Mouse (Mus musculus) left cerebral cortex, postnatal 10 days (tissue): ENCODE data around the gene Nxnl2. TPM values are rescaled to one million over a fixed set of nuclear protein-coding genes. Genes with fewer than 3 reads are reported as not detected.
"Not testable (repeated sequence)": the region's sequence is repeated elsewhere in the genome, so short reads cannot be mapped to it uniquely, and the experiment has no call there.

ENCODE experiments used
- DNase-seq, 2 experiments: peaks; one replicate each; pipeline ENCODE4 v3.0.0; 2021 to 2022; ENCODE audit warnings: low spot score in 2 of 2, mixed read lengths in 1 of 2; ENCODE audit errors: extremely low spot score in 1 of 2
- intact Hi-C: fragments of 180-260 bp; cut with DNase I; formaldehyde crosslinking; loops from one replicate; pipeline ENCODE4 v1.15.1; 2025
- total RNA-seq, 2 experiments: library from RNA; stranded (reverse); gene quantifications; 2 replicates each; pipeline ENCODE4 v1.2.3; 2021

Nxnl2 gene
- total RNA-seq, 2 experiments from 2014 or later, result 0.95 to 1.1 TPM

- DNase-seq, result no peak
- intact Hi-C loops, result loop anchor here (5.0 to 10.0 kb wide), 2 partner anchors 68 to 215 kb away; partner anchors contain the start of gene Spin1
Measured at GRCm38 (mm10) chr13:51170215-51170614, 607 bp upstream of the Nxnl2 start.

DNA sequence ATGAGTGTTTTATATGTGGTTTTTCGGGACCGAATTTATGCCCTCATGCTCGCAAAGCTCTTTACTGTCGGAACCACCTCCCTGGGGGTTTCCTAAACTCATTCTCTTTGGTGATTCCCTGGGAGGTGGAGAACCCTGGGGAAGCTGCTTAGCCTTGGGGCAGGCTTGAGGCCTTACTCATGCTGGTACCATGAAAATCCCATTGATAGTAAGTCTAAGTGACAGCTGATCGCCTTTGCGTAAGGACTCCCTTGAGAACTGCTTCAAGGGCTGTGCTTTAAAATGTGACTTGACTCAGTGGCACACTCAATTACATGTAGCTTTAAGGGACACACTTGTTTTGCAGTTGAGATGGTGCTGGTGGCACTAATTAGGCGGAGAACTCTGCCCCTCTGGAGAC, 1.8 kb downstream of the Nxnl2 start:
- no peak for DNase-seq
- intact Hi-C loops, result loop anchor here (5.0 to 10.0 kb wide), 2 partner anchors 70 to 218 kb away; partner anchors contain the start of gene Spin1

GRCm38 (mm10) chr13:51178932-51179331, 8.1 kb downstream of the Nxnl2 start:
- intact Hi-C loops, result loop anchor here (10.0 kb wide), 1 partner anchor 224 kb away; no protein-coding TSS in a partner anchor
- no peak for DNase-seq

DNA sequence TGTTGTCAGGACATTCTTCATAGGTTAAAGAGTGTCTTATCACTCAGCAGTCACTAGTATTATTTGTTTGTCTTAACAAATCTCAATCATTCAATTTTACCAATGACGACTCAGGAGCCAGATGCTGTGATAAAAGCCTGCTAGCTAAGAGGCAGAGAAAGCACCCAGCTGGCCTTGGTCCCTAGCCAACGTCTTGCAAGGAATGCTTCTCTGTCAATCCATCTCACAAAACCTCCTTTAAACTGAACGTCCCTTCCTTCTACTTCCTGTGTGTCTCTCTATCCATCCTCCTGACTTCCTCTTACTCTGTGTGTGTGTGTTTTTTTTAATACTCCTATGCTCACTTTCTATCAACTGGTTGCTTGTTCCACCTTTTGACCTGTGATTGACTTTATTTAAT, 8.5 kb downstream of the Nxnl2 start:
- intact Hi-C loops, result loop anchor here (10.0 kb wide), 1 partner anchor 225 kb away; no protein-coding TSS in a partner anchor
- DNase-seq, result no peak

GRCm38 (mm10) chr13:51182236-51182635, 11.4 kb downstream of the Nxnl2 start:
- DNase-seq, result no peak
- intact Hi-C loops, result no loop called here

DNA sequence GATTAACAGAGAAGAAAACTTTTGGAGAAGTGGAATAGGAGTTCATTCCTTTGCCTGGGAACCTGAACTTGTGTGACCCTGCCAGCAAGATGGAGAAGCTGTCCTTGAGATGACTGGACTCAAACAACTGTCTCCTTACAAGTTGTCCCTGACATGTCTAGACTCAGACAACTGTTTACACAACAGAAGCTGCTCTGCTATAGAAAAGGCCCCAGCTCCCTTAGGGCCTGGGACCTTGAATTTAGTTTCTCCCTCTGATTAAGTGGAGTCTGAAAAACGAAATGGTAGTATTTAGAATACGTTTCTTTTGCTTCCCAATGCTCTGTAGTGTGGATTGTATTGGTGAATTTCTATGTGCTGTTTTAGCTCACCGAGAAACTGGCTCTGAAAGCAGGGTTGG, 14.1 kb downstream of the Nxnl2 start:
- DNase-seq, result no peak
- intact Hi-C loops, result no loop called here

DNA sequence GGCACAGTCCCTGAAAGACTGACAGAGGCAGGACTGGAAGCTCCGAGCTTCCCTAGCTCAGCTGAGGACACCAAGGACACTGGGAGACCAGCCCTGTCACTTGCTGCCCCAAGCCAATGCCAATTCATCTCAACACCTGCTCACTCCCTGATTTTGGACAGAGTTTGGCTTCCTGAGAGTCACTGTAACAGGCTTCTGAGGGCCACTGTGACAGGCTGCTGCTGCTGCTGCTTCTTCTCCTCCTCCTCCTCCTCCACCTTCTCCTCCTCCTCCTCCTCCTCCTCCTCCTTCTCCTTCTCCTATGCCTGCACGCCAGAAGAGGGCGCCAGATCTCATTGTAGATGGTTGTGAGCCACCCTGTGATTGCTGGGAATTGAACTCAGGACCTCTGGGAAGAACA, 19.5 kb downstream of the Nxnl2 start:
- intact Hi-C loops, result loop anchor here (5.0 to 10.0 kb wide), 3 partner anchors 226 to 424 kb away; no protein-coding TSS in a partner anchor
- no peak for DNase-seq

GRCm38 (mm10) chr13:51191416-51192140, 20.8 kb downstream of the Nxnl2 start:
- intact Hi-C loops, result loop anchor here (5.0 to 10.0 kb wide), 3 partner anchors 226 to 423 kb away; no protein-coding TSS in a partner anchor
- no peak for DNase-seq

DNA sequence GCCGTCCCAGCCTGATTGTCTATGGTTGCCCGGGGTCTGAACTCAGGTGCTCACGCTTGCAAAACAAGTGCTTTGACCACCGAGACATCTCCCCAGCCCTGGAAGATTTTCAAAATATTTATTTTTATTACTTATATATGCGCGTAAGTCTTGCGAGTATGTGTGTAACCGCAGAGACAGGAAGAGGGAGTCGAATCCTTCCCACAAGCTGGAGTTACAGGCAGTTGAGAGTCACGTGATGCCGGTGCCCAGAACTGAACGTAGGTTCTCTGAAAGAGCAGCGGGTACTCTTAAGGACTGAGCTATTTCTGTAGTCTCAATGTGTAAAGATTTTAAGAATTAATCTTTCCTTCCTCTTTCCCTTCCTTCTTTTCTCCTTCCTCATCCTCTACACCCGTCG, 23.1 kb downstream of the Nxnl2 start:
- DNase-seq, result no peak
- intact Hi-C loops, result loop anchor here (5.0 to 10.0 kb wide), 3 partner anchors 223 to 421 kb away; no protein-coding TSS in a partner anchor

- intact Hi-C loops, result loop anchor here (10.0 kb wide), 2 partner anchors 233 to 417 kb away; no protein-coding TSS in a partner anchor
Measured at GRCm38 (mm10) chr13:51197699-51198098, 26.9 kb downstream of the Nxnl2 start.

GRCm38 (mm10) chr13:51198186-51198585, 27.4 kb downstream of the Nxnl2 start:
- peak in 1 of 2 experiments; percentile 51 for DNase-seq
- intact Hi-C loops, result loop anchor here (10.0 kb wide), 2 partner anchors 233 to 417 kb away; no protein-coding TSS in a partner anchor

More at GRCm38 (mm10) chr13:51197699-51198098, 26.9 kb downstream of the Nxnl2 start:
- no peak for DNase-seq

DNA sequence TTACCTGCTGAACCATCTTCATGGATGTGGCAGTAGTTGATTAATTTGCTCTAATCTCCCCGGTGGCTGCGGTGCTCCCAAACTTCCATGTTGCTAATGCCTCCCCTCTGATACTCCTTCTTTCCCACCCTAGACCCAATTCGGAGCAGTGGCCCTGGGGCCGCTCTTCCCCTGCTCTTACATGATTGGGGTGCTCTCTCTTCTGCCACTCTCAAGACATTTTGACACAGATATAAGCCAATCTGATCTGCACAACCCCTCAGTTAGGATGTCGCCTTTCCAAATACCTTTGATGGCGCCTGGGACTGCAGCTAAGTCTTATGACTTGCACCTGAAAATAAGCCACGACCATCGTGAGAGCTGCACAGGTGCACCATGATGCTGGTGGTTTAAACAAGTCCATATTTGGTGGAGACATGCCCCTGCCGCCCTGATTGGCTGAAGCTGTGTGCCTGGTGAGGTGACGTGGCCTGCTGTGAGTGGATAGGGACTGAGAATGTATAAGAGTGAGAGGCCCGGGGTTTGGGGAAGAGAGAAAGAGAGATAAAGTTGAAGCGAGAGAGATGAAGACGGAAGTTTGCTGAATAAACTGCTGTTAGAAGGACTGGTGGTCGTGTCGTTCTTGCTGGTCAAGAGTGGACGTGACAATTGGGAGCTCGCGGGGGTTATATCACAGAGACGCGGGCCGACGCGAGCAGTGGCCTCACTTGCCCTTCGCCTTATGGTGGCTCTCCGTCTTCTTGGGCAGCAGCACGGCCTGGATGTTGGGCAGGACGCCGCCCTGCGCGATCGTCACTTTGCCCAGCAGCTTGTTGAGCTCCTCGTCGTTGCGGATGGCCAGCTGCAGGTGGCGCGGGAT, 31.4 kb downstream of the Nxnl2 start:
- DNase-seq, intact Hi-C loops: not testable (repeated sequence)

GRCm38 (mm10) chr13:51202844-51203173, 32.0 kb downstream of the Nxnl2 start:
- intact Hi-C loops, result not testable (repeated sequence)
- peak; percentile 33 to 63 for DNase-seq

DNA sequence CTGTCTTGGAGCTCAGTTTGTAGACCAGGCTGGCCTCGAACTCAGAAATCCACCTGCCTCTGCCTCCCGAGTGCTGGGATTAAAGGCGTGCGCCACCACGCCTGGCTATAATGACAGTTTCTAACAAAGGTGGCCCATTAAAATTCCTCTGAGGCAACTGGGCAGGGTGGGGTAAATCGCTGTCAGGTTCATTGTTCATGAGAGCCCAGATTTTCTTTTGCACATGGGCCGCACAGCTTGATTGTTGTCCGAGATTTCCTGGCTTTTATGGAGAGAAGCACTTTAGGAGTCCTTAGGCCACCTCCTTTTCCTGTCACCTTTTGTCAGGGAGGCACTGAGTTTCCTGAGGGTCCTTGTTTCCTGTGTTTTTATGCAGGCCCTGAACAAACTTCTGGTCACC, 32.6 kb downstream of the Nxnl2 start:
- no peak for DNase-seq
- intact Hi-C loops, result no loop called here

GRCm38 (mm10) chr13:51204081-51204480, 33.3 kb downstream of the Nxnl2 start:
- intact Hi-C loops, DNase-seq: not testable (repeated sequence)

- intact Hi-C loops, result no loop called here
- DNase-seq, result peak in 1 of 2 experiments; percentile 31
Measured at GRCm38 (mm10) chr13:51207965-51208364, 37.1 kb downstream of the Nxnl2 start.

DNA sequence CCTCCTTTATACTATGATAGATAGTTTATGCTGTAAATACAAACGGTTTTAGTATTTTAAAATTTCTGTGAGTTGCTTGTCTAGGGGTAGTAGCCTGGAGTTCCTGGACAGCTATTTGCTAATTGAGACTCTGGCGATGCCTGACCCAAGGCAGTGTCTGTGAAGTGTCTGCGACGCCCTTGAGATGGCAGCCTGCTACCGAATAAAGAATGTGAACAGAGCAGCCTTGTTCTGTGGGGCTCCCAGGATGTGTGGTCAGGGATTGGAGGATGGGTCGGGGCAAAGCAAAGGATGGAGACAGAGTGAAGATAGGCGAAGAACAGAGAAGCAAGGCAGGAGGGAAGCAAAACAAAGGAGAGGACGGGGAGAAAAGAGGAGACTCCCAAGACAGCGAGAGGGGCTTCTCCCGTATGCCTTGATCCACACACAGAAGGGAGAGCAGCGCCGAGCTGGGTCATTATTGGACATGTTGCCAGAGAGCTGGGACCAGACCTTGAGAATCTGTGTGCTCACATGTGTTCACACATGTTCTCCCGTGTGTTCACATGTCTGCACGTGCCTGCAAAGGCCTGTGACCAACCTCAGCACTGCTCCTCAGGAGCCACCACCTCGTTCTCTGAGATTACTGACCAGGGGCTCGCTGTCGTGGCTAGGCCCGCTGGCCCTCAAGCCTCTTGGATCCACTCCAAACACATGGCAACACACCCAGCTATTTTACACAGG, 37.7 kb downstream of the Nxnl2 start:
- intact Hi-C loops, result no loop called here
- DNase-seq, result peak; percentile 70

DNA sequence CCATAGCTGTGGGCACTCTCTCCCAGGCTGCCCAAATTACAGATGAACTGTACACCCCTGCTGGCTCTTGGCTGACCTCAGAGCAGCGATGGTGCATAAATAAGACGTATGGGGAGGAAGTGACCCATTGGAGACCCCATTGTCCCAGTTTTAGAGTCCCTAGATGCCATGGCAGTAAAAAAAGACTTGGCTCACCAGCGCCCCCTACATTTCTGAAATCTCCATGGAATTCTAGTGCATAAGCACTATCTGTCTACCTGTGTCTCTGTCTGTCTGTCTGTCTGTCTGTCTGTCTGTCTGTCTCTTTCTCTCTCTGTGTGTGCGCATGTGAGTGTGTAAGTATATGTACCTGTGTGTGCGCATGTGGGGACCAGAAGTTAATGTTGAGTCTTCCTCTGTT, 39.8 kb downstream of the Nxnl2 start:
- intact Hi-C loops, result no loop called here
- DNase-seq, result no peak

- DNase-seq, result no peak
- intact Hi-C loops, result loop anchor here (5.0 kb wide), 1 partner anchor 193 kb away; the partner anchor contains the start of gene S1pr3
Measured at GRCm38 (mm10) chr13:51214746-51215145, 43.9 kb downstream of the Nxnl2 start.
